Mouse (Mus musculus) layer of hippocampus, postnatal 36 days (tissue): ENCODE data around the gene Radil. TPM values are rescaled to one million over a fixed set of nuclear protein-coding genes. Genes with fewer than 3 reads are reported as not detected.
A peak's percentile ranks its signal among the peaks of the same experiment; 100 is the strongest.

ENCODE experiments used
- DNase-seq, 2 experiments: peaks; one replicate each; pipeline ENCODE4 v3.0.0; 2022
- total RNA-seq, 2 experiments: library from RNA; stranded (reverse); gene quantifications; 2 replicates each; pipeline ENCODE4 v1.2.3; 2021

Gene Radil
- total RNA-seq, 2 experiments from 2014 or later: 13.5 to 14.7 TPM

DNA sequence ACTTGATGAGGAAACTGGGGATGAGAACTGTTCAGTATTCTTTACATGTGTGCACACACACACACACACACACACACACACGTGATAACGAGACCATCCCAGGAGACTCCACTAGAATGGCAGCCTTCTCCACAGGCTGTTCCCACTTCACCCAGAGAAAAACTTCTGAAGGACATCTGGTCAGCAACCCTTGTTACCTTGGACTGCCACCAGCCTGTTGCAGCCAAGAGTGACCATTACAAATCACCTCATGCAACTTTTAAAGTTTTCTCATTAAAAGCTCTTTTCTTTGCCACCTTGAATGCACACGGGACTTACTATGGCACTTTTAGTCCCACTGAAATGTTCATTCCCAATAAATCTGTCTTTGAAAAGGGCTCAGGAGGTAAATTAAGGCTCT lies 13.6 kb downstream of the Radil start:
- no peak for DNase-seq

DNA sequence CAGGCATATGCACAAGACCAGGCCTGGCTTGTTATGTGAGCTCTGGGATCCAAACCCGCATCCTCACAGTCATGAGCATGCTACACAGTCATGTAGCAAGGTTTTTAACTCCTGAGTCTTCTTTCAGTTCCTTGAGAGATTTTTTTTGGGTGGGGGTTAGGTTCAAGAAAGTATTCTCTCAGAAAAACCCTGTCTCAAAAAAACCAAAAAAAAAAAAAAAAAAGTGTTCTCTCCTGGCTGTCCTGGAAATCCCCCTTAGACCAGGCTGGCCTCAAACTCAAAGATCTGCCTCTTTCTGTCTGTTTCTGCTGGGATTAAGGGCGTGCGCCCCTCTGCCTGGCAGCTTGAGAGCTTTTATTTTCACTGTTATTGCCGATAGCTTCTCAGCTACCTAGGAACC lies 15.5 kb downstream of the Radil start:
- no peak for DNase-seq

DNA sequence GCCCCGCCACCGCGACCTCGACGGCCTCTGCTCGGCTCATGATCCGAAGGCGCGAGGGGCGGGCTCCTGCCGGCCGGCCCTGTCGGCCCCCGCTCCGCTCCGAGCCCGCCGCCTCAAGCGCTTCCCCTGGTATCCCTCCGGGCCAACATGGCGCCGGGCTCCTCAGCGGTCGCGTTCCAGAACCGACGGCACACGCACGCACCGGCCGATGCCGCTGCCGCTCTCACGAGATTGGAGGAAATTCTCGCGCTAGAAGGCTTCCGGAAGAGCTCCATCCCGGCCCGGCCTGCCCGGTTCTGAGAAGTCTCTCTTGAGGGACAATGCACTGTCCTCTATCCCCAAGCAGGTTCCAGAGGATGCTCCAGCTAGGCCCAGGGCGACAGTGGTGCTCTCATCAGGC lies 21.0 kb downstream of the Radil start, which contains the start of gene Papolb:
Gene Papolb (minus strand): TSS at position 162 of the 400 bp plus-strand sequence.
- DNase-seq: no peak

DNA sequence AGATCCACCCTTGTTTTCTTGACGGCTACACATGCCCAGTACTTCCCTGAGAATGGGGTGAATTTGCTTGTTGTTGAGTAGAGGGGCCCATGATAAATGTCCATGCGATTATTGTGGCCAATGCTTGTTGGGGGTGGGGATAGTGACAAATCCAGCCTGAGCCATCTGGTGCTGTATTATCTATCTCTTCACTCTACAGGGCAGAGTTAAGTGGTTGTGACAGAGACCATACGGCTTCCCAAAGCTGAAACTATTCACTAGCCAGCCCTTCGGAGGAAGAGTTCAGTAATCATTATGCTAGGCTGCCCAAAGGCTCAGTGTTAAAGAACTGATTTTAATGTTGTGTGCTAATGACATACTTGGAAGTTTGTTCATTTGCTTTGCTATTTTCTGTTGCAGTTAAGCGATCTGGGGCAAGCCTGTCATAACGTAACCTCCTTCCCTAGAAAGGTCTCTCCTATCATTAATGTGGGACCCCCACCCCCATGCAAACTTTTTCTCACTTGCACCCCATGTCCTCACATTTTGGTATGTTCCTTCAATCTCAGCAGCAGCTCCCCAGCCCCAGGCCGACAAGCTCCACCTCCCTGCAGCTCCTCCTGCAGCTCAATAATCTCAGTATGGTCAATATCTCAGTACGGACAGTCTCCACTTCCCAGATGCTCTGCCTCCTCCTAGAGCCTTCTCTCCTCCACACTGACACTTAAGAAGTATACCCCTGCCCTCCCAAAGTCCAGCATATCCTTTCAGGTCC lies 26.0 kb downstream of the Radil start:
- no peak for DNase-seq

DNA sequence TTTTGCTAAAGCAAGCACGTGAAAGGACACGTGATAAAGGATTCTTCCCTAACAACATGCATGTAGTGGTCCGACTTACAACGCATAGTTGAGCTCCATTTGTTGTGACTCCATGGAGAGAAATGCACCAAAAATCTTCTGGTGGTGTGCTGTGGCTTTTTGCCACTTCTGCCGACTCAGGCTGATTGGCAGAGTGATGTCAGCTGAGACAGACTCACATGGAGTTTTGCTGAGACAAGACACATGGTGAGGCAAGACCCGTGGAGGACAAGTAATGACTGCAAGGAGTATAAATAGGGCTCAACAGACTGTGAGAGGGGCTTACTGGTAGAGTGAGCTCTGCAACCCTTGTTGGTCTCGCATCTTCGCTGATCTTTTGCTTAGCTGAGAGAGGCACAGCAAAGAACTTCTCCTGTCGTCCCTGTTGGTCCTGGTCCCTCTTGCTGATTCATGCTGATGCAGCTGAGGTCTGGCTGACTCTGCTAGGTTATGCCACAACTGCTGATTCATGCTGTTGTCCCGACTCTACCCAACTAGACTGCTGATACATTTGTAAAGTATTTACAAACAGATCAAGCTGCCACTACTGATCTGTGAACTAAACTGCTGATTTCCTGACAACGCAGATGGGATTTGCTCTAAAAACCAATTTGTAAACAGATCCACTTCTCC lies 29.6 kb downstream of the Radil start:
- no peak for DNase-seq

DNA sequence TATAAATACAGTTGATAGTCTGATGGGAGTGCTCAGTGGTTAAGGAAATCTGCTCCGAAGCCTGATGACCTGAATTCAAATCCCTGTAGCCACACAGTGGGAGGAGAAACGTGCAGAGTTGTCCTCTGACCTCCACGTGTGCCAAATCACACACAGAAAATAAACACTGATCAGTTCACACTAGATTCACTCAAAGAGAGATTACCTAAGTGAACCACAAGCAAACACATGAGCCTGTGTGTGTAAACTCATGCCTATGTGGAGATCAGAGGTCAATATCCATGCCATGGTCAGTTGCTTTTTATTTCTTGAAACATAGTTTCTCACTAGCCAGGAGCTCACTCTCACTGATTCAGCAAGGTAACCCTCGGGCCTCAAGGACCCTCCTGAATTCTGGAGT lies 30.5 kb downstream of the Radil start:
- DNase-seq: no peak

DNA sequence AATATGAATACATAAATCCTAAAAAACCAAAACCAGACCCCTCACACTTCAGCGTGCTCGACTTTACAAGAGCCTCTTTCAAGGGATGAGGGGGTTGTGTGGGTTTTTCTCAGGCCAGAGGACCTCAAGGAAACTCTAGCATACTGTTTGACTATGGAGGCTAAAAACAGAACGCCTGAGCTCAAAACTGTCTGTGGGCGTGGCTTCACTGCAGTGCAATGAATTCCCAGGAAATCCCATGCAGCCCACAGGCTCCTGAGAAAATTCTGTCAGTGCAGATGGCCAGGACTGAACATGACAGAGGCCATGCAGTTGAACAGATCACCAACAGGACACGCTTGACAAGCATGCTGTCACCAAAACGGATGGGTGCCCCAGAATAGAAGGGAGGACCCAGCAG lies 31.9 kb downstream of the Radil start:
- no peak for DNase-seq

DNA sequence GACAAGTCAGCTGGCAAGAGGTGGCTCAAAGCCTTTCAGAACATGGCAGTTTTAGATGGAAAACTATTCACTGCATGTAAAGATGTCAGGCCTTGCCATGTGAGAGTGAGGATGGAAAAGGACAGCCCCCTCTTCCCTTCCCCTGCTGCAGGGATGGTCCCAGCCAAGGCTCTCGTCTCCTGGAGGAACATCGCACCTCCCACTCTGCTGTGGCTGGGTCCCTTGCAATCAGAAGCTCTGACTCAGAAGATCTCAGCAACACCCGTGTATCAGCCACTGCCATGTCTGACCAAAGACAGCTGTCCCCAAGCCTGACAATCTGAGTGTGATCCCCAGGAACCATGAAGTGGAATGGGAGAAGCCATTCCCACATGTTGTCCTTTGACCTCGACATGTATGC lies 38.8 kb downstream of the Radil start:
- DNase-seq: no peak

DNA sequence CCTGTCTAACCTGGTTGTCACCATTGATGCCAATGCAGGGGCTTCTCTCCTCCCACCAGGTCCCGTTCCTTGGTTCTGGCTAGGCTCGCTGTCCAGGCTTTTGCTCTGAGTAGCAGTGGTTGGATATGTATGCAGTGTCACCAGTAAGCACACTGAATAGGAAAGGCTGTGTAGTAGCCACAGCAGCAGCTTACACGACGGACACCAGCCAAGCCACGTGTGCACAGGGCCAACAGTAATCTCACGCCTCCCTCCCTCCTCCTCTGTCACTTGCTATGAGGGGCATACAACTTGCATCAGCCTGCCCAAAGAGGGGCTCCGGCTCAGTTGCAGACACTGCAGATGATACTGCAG lies 40.9 kb downstream of the Radil start:
- no peak for DNase-seq

DNA sequence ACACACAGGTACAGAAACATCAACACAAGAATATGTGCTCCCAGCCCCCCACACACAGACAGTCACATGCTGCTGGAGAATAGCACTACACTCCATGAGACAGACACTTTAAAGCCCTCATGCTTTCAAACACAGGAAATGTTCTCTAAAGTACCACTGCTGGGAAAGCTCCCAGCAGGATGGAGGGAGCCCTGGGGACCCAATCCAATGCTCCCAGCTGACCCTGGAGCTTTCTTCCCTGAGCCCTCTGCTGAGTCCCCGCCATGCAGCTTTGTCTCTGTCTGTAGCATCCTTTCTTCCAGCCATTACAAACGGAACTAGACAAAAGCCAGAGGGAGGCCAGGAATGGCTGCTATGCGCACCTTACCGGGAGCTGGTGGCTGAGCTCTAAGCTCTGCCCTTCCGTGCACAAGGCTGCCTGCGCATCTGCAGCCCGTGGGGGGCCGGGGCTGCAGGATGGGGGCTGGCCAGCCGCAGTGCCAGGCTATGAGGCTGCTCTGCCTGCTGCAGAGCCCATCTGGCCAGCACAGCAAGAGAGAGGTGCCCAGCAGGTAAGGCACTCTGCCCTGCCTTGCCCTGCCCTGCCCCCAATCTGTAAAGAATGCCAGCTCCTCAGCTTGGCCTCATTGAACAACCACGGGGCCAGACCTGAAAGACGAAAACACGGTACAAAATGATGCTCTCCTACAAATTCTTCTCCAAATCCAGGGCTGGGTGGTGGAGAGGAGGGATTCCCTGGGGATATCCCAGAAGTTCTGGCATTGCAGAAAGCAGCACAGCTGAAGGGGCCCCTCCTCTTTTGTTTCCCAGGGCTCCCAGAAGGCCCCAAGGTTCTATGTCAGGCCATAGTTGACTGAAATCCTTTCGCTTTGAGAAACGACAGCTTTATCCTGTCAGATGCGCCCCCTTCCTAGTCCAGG lies 41.5 kb downstream of the Radil start:
- DNase-seq: no peak

DNA sequence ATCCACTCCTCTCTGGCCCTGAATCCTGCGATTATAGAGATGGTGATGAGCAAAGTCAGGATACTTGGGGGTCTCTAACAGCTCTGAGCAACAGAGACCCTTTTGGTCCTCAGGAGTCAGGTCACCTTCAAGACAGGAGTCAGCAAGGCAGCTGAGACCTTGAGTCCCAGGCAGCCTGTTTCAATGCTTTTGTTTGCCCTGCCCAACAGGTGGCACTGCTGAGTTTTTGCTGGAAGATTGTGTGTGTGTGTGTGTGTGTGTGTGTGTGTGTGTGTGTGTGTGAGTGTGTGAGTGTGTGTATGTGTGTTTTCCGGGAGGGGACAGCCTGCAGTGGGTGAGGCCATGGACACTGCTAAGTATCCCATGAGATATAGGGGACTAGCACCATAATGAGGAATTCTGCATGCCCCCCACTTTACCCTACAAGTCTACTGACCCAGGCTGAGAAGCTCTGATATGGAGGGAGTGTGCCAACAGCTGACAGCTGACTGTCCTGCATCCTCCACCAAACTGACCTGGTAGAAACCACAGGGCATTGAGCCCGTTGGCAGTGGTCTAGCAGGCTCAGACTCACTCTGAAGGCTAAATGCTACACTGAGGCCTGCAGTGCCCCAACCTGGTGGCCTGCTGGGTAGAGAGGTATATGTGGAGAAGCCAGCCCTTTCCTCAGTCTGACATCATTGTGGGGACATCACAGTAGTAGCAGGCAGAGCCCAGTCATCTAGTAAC lies 45.0 kb downstream of the Radil start:
- DNase-seq: no peak

DNA sequence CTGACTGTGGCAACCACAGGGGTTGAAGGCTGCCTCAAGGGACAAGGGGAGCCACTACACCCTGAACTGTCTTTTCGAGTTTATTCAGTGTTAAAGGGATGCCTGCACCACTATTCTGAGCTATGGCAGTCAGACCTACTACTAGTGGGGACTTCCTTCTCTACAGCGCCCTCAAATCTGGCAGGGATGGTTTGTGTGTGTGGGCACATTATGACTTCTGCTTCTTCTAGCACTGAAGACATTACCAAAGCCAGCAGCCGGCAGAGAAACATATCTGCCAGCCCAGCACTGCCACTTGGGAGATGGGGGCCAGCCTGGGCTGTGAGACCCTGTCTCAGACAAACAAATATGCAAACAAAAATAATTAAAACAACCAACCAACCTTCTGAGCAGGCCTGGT lies 46.7 kb downstream of the Radil start:
- DNase-seq: no peak

DNA sequence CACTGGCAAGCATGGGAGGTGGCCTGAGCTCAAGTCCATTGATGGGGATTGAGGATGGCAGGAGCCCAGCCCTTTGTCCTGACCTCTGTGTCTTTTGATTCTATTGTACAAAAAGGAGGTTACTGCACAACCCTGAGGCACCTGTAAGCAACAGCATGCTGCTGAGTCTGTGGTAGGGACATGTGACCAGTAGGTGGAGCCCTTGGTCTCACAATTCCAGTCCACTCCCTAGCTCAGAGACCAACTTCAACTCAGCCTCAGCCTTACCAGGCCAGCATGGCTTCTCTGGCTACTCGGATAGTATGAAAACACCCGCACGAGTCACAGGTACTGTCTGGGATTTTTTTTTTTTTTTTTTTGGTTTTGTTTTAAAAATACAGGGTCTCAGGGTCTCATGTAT lies 48.5 kb downstream of the Radil start:
- peak; percentile 76 to 78 for DNase-seq

DNA sequence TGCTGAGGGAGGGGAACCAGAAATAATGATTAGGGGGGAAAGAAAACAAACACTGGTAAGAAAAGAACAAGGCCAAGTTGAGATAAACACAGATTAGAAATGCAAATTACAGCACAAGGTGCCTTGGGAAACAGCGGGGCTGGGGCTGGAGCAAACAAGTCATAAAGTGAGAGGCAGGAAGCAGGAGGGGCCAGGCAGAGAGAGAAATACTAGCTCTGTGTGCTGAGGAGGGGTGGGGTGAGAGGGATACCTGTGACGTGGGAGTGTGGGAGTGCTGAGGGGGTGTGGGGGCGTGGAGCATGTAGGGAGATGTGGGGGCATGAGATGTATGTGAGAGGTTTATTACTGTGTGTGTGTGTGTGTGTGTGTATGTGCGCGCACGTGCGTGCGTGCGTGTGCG lies 50.0 kb downstream of the Radil start:
- no peak for DNase-seq

DNA sequence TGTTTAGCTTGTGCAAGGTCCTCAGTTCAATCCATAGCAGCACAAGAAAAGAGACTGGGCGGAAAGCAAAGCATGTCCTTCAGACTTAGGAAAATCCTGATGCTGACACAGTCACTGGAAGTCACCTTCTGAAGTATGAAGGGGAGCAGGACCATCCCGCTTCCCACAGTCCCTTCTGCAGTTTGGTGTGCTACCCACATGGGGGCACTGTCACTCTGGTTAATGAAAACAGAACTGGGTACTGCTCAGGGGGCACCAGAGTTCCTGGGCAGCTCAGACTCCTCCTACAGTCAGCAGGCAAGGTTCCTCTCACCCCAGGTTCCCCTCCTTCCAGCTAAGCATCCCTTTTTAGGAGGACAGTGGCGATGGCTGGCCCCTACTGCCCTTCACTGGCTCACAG lies 51.9 kb downstream of the Radil start:
- peak in 1 of 2 experiments; percentile 51 for DNase-seq

DNA sequence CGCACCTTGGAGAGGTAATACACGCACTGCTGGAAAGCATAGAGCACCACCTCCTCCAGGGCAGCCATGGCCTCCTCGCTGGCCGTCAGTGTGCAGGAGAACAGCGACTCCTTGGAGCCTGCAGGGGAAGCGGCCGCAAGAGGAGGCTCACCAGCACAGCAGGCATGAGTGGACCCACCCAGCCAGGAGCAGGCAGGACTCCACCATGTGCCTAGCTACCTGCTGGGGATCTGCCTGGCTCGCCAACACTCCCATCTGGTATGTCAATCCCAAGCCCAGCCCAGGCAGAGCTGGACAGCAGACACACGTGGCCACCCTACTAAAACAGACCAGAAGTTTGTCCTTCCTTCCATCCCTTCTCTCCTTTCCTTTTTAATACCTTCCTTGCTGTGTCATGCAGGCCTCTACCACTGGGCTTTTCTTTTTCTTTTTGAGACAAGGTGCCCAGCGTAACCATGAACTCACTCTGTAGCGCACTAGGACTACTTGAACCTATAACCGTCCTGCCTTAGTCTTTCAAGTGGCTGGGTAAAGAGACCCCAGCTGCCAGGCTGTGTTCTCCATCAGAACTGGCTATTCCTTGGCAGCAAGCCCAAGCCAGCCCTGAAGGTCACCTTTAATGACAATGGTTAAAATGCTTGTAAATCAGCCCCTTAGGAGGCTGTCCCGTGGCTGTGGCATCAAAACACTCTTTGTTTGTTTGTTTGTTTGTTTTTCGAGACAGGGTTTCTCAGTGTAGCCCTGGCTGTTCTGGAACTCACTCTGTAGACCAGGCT lies 55.4 kb downstream of the Radil start:
- no peak for DNase-seq

DNA sequence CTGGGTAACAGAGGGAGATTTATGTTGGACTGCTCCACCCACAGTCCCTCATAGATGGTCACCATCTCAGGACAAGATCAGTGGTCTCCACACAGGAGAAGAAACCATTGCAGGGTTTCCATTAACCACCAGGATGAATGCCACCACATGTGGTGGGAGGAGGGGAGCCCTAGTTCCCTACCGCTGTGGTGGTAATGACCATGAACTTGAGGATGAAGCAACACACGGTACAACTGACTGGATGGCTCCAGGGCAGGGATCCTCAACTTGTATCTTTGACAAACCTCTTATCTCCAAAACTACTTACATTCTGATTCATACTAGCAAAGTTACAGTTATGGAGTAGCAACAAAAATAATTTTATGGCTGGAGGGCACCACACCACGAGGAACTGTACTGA lies 57.6 kb downstream of the Radil start:
- DNase-seq: no peak

DNA sequence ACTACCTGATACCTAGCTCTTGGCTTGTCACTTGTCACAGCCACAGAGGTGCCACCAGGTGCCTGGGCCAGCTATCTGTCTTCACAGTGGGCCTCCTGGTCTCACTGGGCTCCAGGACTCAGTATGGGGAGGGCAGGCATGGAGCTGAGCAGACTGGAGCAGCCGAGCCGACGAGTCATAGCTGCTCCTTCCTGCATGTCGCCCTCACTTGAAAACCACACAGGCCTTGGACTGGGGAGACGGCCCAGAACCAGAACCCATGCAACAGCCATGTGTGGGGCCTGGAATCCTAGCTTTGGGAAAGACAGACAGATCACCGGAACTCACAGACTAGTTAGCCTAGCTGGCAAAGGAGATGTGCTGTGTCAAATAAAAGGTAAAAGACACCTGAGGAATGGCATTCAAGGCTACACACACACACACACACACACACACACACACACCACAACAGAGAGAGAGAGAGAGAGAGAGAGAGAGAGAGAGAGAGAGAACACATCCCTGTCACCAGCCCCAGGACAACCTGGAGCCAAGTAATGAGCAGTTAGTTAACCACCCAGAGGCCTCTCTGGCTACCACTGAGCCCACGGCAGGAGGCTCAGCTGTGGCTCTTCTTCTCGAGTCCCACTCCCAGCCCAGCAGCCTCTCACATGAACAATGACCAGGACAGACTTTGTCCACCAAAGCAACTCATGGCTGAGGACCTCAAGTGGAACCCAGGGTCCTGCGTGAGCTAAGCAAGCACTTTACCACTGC lies 60.8 kb downstream of the Radil start:
- no peak for DNase-seq

DNA sequence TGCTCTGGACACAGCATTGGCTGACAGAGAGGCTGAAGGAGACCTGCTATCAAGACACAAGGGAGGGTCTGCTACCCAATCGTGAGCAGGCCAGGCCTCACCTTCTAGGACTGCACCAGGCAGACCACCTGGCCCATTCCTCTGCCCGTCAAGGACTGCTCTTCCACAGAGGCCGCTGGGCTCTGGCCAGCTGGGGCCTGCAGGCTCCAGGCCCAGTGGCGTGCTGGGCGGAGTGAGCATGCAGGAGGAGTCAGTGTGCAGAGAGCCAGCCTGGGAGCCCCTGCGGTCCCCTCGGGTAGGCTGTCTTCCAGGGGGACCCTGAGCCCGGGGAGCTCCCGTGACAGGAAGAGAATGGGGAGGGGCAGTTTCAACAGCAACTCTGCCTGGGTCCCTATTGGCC lies 64.2 kb downstream of the Radil start:
- DNase-seq: no peak

DNA sequence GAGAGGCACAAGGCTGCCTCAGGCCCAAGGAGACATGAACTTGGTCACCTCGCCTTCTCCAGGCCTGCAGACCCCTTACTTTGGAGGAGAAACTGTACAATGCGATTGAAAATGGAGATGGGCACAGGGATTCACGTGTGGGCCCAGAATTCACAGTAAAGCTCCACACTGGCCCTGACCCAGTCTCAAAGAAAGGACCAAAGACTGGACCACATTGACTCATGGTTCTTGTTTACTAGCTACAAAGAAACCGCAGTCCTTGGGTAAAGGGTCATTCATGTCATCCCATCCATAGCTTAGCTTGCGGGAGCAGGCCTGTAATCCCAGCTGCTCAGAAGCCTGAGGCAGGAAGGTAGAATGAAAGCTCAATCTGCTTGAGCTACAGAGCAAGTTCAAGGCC lies 67.3 kb downstream of the Radil start:
- DNase-seq: no peak

DNA sequence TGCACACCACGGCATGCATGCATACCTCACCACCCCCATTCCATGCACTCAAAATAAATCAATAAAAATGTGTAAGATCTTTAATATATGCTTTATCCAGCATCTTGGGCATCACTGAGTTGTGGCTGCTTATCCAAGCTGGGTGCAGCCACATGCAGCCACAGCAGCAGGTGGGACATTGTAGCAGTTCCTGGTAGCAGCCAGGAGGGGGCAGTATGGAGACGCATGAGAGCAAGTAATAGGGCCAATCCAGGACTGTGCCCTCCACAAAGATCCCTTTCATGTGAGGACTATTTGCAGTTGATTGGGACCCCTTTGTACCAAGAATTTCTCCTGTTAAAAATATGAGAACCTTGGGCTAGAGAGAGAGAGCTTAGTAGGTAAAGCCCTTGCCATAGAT lies 68.4 kb downstream of the Radil start:
- DNase-seq: no peak
